Mouse (Mus musculus) spleen, postnatal 36 days (tissue): ENCODE data around the gene Hnrnpa1.
"Not testable (repeated sequence)": the region's sequence is repeated elsewhere in the genome, so short reads cannot be mapped to it uniquely, and the experiment has no call there.

Experiments used
- DNase-seq, 2 experiments: peaks; one replicate each; pipeline ENCODE4 v3.0.0; 2022; ENCODE audit warnings: low spot score in 2 of 2, mixed read lengths in 1 of 2

Hnrnpa1 gene

GRCm38 (mm10) chr15:103272419-103273279 lies 32.4 kb downstream of the Hnrnpa1 start, which contains the start of gene Copz1:
Gene Copz1 (plus strand): TSS chr15:103272714.
- DNase-seq = peak; percentile 97 to 98

DNA sequence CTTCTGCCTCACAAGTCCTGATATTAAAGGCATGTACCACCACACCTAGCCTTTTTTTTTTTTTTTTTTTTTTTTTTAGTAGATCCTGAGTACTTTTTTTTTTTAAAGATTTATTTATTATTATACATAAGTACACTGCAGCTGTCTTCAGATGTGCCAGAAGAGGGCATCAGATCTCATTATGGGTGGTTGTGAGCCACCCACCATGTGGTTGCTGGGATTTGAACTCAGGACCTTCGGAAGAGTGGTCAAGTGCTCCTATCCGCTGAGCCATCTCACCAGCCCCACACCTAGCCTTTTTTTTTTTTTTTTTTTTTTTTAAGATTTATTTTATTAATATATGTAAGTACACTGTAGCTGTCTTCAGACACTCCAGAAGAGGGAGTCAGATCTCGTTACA lies 35.7 kb downstream of the Hnrnpa1 start:
- not testable (repeated sequence) for DNase-seq

GRCm38 (mm10) chr15:103277949-103278348 lies 37.7 kb downstream of the Hnrnpa1 start:
- DNase-seq = no peak

GRCm38 (mm10) chr15:103279750-103280149 lies 39.5 kb downstream of the Hnrnpa1 start:
- DNase-seq = peak in 1 of 2 experiments; percentile 32

DNA sequence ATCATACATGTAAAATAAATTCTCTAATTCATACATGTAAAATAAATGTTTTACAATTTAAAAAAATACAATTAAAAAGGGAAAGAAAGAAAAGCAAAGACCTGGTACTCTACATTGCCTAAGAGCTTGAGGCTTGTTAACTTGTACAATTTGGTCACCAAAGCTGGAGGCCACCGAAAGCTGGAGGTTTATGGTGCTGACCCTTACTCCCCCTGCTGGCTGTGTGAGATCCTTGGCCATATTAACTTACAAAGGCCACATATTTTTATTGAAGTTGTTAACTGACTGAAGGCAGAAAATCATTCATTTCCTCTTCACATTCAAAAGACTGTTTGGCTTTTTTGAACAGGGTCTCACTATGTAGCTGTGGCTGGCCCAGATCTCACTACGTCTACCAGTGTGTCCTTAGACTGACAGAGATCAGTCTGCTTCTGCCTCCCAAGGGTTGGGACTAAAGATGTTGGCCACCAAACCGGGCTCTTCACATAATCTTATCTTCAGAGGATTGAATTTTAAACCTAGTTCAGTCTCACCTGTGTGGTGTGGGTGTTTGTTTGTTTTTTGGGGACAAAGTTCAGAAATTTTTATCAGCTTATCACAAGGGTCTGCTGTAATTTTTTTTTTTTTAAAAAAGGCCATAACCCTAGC lies 40.7 kb downstream of the Hnrnpa1 start:
- DNase-seq = peak in 1 of 2 experiments; percentile 28

DNA sequence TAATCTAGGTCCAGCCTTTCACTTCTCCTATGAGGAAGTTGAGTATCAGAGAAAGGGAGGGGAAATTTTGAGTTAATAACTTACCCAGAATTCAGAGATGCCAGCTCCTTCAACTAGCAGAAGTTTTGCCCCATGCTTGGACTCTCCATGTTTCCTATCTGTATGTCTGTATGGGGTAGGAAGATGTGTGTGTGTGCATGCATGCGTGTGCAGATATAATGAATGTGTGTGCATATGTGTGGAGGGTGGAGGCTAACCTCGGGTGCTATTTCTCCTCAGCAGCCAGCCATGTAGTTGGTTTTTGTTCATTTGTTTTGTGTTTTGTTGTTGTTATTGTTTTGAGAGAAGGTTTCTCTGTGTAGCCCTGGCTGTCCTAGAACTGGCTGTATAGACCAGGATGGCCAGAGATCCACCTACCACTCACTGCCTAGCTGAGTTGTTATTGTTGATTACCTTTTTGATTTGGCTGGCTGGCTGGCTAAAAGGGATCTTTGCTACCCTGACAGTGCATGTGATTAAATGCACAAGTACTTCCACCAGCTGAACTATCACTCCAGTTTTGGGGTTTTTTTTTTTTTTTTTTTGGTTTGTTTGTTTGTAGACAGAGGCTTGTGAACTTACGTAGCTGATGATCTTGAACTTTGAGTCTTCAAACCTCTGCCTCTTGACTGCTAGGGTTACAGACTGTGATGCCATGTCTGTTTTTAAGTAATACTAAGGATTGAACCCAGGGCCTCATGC lies 41.4 kb downstream of the Hnrnpa1 start:
- no peak for DNase-seq

GRCm38 (mm10) chr15:103284066-103284465 lies 43.8 kb downstream of the Hnrnpa1 start:
- DNase-seq = no peak

- DNase-seq = no peak
Measured at GRCm38 (mm10) chr15:103284647-103285046, 44.4 kb downstream of the Hnrnpa1 start.

- DNase-seq = no peak
Measured at GRCm38 (mm10) chr15:103285778-103286417, 45.7 kb downstream of the Hnrnpa1 start.

DNA sequence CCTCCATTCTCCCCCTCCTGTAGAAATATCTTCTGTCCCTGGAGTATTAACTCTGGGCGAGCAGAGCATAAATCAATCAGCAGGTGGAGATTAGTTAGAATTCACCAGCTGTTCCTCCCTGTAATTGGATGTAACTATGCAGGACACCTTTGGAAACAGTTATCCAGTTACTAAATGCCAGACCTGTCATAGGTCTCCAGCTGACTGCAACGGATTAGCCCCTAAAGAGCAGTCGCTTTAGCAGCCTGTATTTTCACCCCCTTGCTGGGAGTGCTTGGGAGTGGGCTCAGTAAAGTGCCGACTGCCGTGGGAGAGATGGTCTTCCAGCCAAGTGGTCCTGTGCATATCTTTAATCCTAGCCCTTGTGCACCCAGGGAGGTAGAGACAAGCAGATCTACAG lies 49.4 kb downstream of the Hnrnpa1 start:
- DNase-seq = no peak

GRCm38 (mm10) chr15:103290417-103290816 lies 50.2 kb downstream of the Hnrnpa1 start:
- DNase-seq = no peak

- no peak for DNase-seq
Measured at GRCm38 (mm10) chr15:103290843-103291242, 50.6 kb downstream of the Hnrnpa1 start.

- DNase-seq = no peak
Measured at GRCm38 (mm10) chr15:103292673-103293345, 52.6 kb downstream of the Hnrnpa1 start.

GRCm38 (mm10) chr15:103293375-103293774 lies 53.1 kb downstream of the Hnrnpa1 start:
- DNase-seq = no peak

GRCm38 (mm10) chr15:103294649-103295048 lies 54.4 kb downstream of the Hnrnpa1 start:
- DNase-seq = no peak

GRCm38 (mm10) chr15:103295851-103296250 lies 55.6 kb downstream of the Hnrnpa1 start:
- DNase-seq = no peak
